Mouse (Mus musculus) left cerebral cortex, adult 2 months (tissue): ENCODE data around the gene Ccdc171. TPM values are rescaled to one million over a fixed set of nuclear protein-coding genes. Genes with fewer than 3 reads are reported as not detected.
"Not testable (repeated sequence)": the region's sequence is repeated elsewhere in the genome, so short reads cannot be mapped to it uniquely, and the experiment has no call there.

ENCODE experiments used
- DNase-seq, 2 experiments: peaks; one replicate each; pipeline ENCODE4 v3.0.0; 2021 to 2022; ENCODE audit warnings: low spot score in 2 of 2, mixed read lengths in 1 of 2; ENCODE audit errors: extremely low spot score in 1 of 2
- H3K27ac ChIP-seq: fragments of 200-600 bp; 2 replicates; pipeline ENCODE4 v1.8.1; 2022
- H3K4me3 ChIP-seq: fragments of 200-600 bp; 2 replicates; pipeline ENCODE4 v1.8.1; 2022
- CTCF ChIP-seq: fragments of 200-600 bp; IDR thresholded peaks from 2 replicates; pipeline ENCODE4 v1.8.1; 2022; ENCODE audit warnings: antibody characterized with exemption, mild to moderate bottlenecking, moderate library complexity
- intact Hi-C: fragments of 180-260 bp; cut with DNase I; formaldehyde crosslinking; loops from one replicate; pipeline ENCODE4 v1.15.1; 2025
- total RNA-seq, 2 experiments: library from RNA; stranded (reverse); gene quantifications; 2 replicates each; pipeline ENCODE4 v1.2.3; 2021

Ccdc171 gene
- total RNA-seq, 2 experiments from 2014 or later, result 3.6 to 4.8 TPM

GRCm38 (mm10) chr4:83512217-83512616 is 13.1 kb upstream of the Ccdc171 start:
- TF ChIP-seq CTCF, result no peak
- intact Hi-C loops, result no loop called here
- DNase-seq, result no peak
- Histone ChIP-seq H3K4me3 (no peak overlapping the region), H3K27ac (no peak overlapping the region)

- no peak overlapping the region for H3K4me3 ChIP-seq
- no peak for DNase-seq
- H3K27ac ChIP-seq, result no peak overlapping the region
- TF ChIP-seq CTCF, result no peak
- intact Hi-C loops, result no loop called here
These were observed 12.7 kb upstream of the Ccdc171 start for GRCm38 (mm10) chr4:83512644-83513043.

- intact Hi-C loops, result no loop called here
- Histone ChIP-seq H3K27ac (no peak overlapping the region), H3K4me3 (no peak overlapping the region)
- no peak for DNase-seq
- TF ChIP-seq CTCF, result no peak
These were observed 11.2 kb upstream of the Ccdc171 start for GRCm38 (mm10) chr4:83514183-83514582.

GRCm38 (mm10) chr4:83514976-83515669 is 10.2 kb upstream of the Ccdc171 start:
- Histone ChIP-seq H3K4me3 (no peak overlapping the region), H3K27ac (no peak overlapping the region)
- intact Hi-C loops, result loop anchor here (1.0 kb wide), 1 partner anchor 30 kb away; no protein-coding TSS in a partner anchor
- peak; percentile 36 for TF ChIP-seq CTCF
- no peak for DNase-seq

- H3K4me3 ChIP-seq, intact Hi-C loops, DNase-seq, H3K27ac ChIP-seq: not testable (repeated sequence)
These were observed 9.2 kb upstream of the Ccdc171 start for GRCm38 (mm10) chr4:83516144-83516543.

- TF ChIP-seq CTCF, result no peak
- no peak overlapping the region for H3K27ac ChIP-seq
- intact Hi-C loops, result no loop called here
- DNase-seq, result no peak
- no peak overlapping the region for H3K4me3 ChIP-seq
These were observed 6.2 kb upstream of the Ccdc171 start for GRCm38 (mm10) chr4:83519148-83519547.

- no peak overlapping the region for H3K4me3 ChIP-seq
- intact Hi-C loops, result loop anchor here (5.0 kb wide), 1 partner anchor 103 kb away; the partner anchor contains the start of gene Snapc3
- no peak for DNase-seq
- no peak overlapping the region for H3K27ac ChIP-seq
- no peak for TF ChIP-seq CTCF
These were observed 5.5 kb upstream of the Ccdc171 start for GRCm38 (mm10) chr4:83519807-83520206.

- Histone ChIP-seq H3K4me3 (no peak overlapping the region), H3K27ac (no peak overlapping the region)
- DNase-seq, result no peak
- no peak; the same call in 1 of the 2 replicates for TF ChIP-seq CTCF
- intact Hi-C loops, result loop anchor here (5.0 kb wide), 1 partner anchor 103 kb away; the partner anchor contains the start of gene Snapc3
These were observed 5.0 kb upstream of the Ccdc171 start for GRCm38 (mm10) chr4:83520308-83520707.

GRCm38 (mm10) chr4:83522066-83522465 is 3.3 kb upstream of the Ccdc171 start:
- Histone ChIP-seq H3K4me3 (no peak overlapping the region), H3K27ac (no peak overlapping the region)
- intact Hi-C loops, result loop anchor here (5.0 kb wide), 1 partner anchor 105 kb away; the partner anchor contains the start of gene Snapc3
- no peak for TF ChIP-seq CTCF
- DNase-seq, result no peak

- no peak for TF ChIP-seq CTCF
- H3K27ac ChIP-seq, result peak overlapping the region; percentile 91
- no peak for DNase-seq
- intact Hi-C loops, result loop anchor here (5.0 kb wide), 1 partner anchor 107 kb away; the partner anchor contains the start of gene Snapc3
- H3K4me3 ChIP-seq, result peak overlapping the region; percentile 79
These were observed 896 bp upstream of the Ccdc171 start for GRCm38 (mm10) chr4:83524456-83524842.

- no peak for TF ChIP-seq CTCF
- intact Hi-C loops, result loop anchor here (1.0 to 2.0 kb wide), 2 partner anchors 39 to 45 kb away; partner anchors contain the start of gene Psip1
- no peak for DNase-seq
- peak overlapping the region; percentile 79 for H3K4me3 ChIP-seq
- H3K27ac ChIP-seq, result no peak overlapping the region
These were observed 328 bp downstream of the Ccdc171 start for GRCm38 (mm10) chr4:83525690-83526055.

GRCm38 (mm10) chr4:83526270-83526987 is 1.1 kb downstream of the Ccdc171 start:
- Histone ChIP-seq H3K27ac (no peak overlapping the region), H3K4me3 (peak overlapping the region; percentile 79)
- intact Hi-C loops, result loop anchor here (2.0 kb wide), 1 partner anchor 44 kb away; no protein-coding TSS in a partner anchor
- DNase-seq, result no peak
- no peak for TF ChIP-seq CTCF
